Mouse (Mus musculus): ENCODE measurements around the gene B3galt4. TPM values are rescaled to one million over a fixed set of nuclear protein-coding genes. Genes with fewer than 3 reads are reported as not detected.

B3galt4 gene
- total RNA-seq, 1 experiment: 10.3 TPM

GRCm38 (mm10) chr17:33924577-33925283 is 26.6 kb downstream of the B3galt4 start:
- H3K36me3 ChIP-seq (ENCODE audit: control insufficient read depth, insufficient read depth, low read length, poor library complexity, severe bottlenecking): peaks cover 9% of the 10 kb centered on the region; the same call in 1 of the 2 replicates
- in situ Hi-C loops (cut with MboI; ENCODE audit: low sequenced_read_pairs in 2 of 2, unreplicated experiment in 2 of 2): no loop called here
- DNase-seq (ENCODE audit: low read depth, low spot score): no peak
- H3K9ac ChIP-seq (ENCODE audit: insufficient read depth, low read depth, low read length, poor library complexity, severe bottlenecking): no peak overlapping the region; the same call in 1 of the 2 replicates
- peak overlapping the region in 1 of 2 experiments; percentile 28; a peak in 2 of 4 replicates for H3K4me3 ChIP-seq (ENCODE audit: insufficient read depth in 1 of 2, low read depth in 1 of 2, low read length in 2 of 2, poor library complexity in 1 of 2, severe bottlenecking in 1 of 2)
- no peaks in the 10 kb centered on the region for H3K9me3 ChIP-seq (ENCODE audit: control insufficient read depth, insufficient read depth, low read depth, low read length)
- TF ChIP-seq CHD2 (IDR thresholded peaks at IDR 0.05; ENCODE audit: low read depth, low read length) (no peak), ZNF384 (IDR thresholded peaks at IDR 0.05; ENCODE audit: low read depth, low read length) (no peak), ZC3H11A (IDR thresholded peaks at IDR 0.05; ENCODE audit: borderline replicate concordance, low read depth, low read length) (peak; percentile 33; the same call in 1 of the 2 replicates), HCFC1 (IDR thresholded peaks at IDR 0.05; ENCODE audit: borderline replicate concordance, insufficient read depth, low read length) (no peak)
- H3K4me1 ChIP-seq (ENCODE audit: control insufficient read depth in 2 of 2, insufficient read depth in 2 of 2, low read length in 2 of 2, poor library complexity in 1 of 2): peaks cover 0 to 13% of the 10 kb centered on the region in 2 experiments; a peak in 1 of 4 replicates
- no peak overlapping the region for H3K27ac ChIP-seq (ENCODE audit: insufficient read depth, low read depth, low read length, poor library complexity, severe bottlenecking)

GRCm38 (mm10) chr17:33921361-33921760 is 29.9 kb downstream of the B3galt4 start:
- no peak overlapping the region for H3K27ac ChIP-seq (ENCODE audit: insufficient read depth, low read depth, low read length, poor library complexity, severe bottlenecking)

GRCm38 (mm10) chr17:33920282-33921097 is 30.8 kb downstream of the B3galt4 start:
- no peak overlapping the region for H3K27ac ChIP-seq (ENCODE audit: insufficient read depth, low read depth, low read length, poor library complexity, severe bottlenecking)
- H3K4me1 ChIP-seq (ENCODE audit: control insufficient read depth in 2 of 2, insufficient read depth in 2 of 2, low read length in 2 of 2, poor library complexity in 1 of 2): peaks cover 0 to 28% of the 10 kb centered on the region in 2 experiments; a peak in 2 of 4 replicates
- TF ChIP-seq HCFC1 (IDR thresholded peaks at IDR 0.05; ENCODE audit: borderline replicate concordance, insufficient read depth, low read length): 0 out of 2 replicates have a peak, but pooled peaks have one; percentile 40
- TF ChIP-seq ZC3H11A (IDR thresholded peaks at IDR 0.05; ENCODE audit: borderline replicate concordance, low read depth, low read length): no peak
- H3K36me3 ChIP-seq (ENCODE audit: control insufficient read depth, insufficient read depth, low read length, poor library complexity, severe bottlenecking): peaks cover 10% of the 10 kb centered on the region; the same call in 1 of the 2 replicates
- peak; percentile 83 for DNase-seq (ENCODE audit: low read depth, low spot score)
- H3K4me3 ChIP-seq (ENCODE audit: insufficient read depth in 1 of 2, low read depth in 1 of 2, low read length in 2 of 2, poor library complexity in 1 of 2, severe bottlenecking in 1 of 2): peak overlapping the region; percentile 63 to 64
- no peaks in the 10 kb centered on the region for H3K9me3 ChIP-seq (ENCODE audit: control insufficient read depth, insufficient read depth, low read depth, low read length)
- in situ Hi-C loops (cut with MboI; ENCODE audit: low sequenced_read_pairs in 2 of 2, unreplicated experiment in 2 of 2): no loop called here
- H3K9ac ChIP-seq (ENCODE audit: insufficient read depth, low read depth, low read length, poor library complexity, severe bottlenecking): peak overlapping the region; percentile 60

More at GRCm38 (mm10) chr17:33921361-33921760, 29.9 kb downstream of the B3galt4 start:
- no peak for TF ChIP-seq CHD2 (IDR thresholded peaks at IDR 0.05; ENCODE audit: low read depth, low read length)
- no peak for TF ChIP-seq ZC3H11A (IDR thresholded peaks at IDR 0.05; ENCODE audit: borderline replicate concordance, low read depth, low read length)
- TF ChIP-seq ZNF384 (IDR thresholded peaks at IDR 0.05; ENCODE audit: low read depth, low read length): no peak
- no peak for TF ChIP-seq MAFK (IDR thresholded peaks at IDR 0.05; ENCODE audit: insufficient read depth, low read depth, low read length)
- no peak for TF ChIP-seq HCFC1 (IDR thresholded peaks at IDR 0.05; ENCODE audit: borderline replicate concordance, insufficient read depth, low read length)
- H3K9ac ChIP-seq (ENCODE audit: insufficient read depth, low read depth, low read length, poor library complexity, severe bottlenecking): no peak overlapping the region
- in situ Hi-C loops (cut with MboI; ENCODE audit: low sequenced_read_pairs in 2 of 2, unreplicated experiment in 2 of 2): no loop called here
- no peak for DNase-seq (ENCODE audit: low read depth, low spot score)
- H3K36me3 ChIP-seq (ENCODE audit: control insufficient read depth, insufficient read depth, low read length, poor library complexity, severe bottlenecking): peaks cover 15% of the 10 kb centered on the region; the same call in 1 of the 2 replicates
- H3K4me1 ChIP-seq (ENCODE audit: control insufficient read depth in 2 of 2, insufficient read depth in 2 of 2, low read length in 2 of 2, poor library complexity in 1 of 2): peaks cover 0 to 34% of the 10 kb centered on the region in 2 experiments; a peak in 2 of 4 replicates
- no peaks in the 10 kb centered on the region for H3K9me3 ChIP-seq (ENCODE audit: control insufficient read depth, insufficient read depth, low read depth, low read length)
- no peak overlapping the region for H3K4me3 ChIP-seq (ENCODE audit: insufficient read depth in 1 of 2, low read depth in 1 of 2, low read length in 2 of 2, poor library complexity in 1 of 2, severe bottlenecking in 1 of 2)

- Histone ChIP-seq H3K9me3 (ENCODE audit: control insufficient read depth, insufficient read depth, low read depth, low read length) (no peaks in the 10 kb centered on the region), H3K27ac (ENCODE audit: insufficient read depth, low read depth, low read length, poor library complexity, severe bottlenecking) (peak overlapping the region; percentile 15; the same call in 1 of the 2 replicates), H3K4me1 (ENCODE audit: control insufficient read depth in 2 of 2, insufficient read depth in 2 of 2, low read length in 2 of 2, poor library complexity in 1 of 2) (peaks cover 0 to 25% of the 10 kb centered on the region in 2 experiments; a peak in 2 of 4 replicates), H3K36me3 (ENCODE audit: control insufficient read depth, insufficient read depth, low read length, poor library complexity, severe bottlenecking) (peaks cover 12% of the 10 kb centered on the region; the same call in 1 of the 2 replicates), H3K9ac (ENCODE audit: insufficient read depth, low read depth, low read length, poor library complexity, severe bottlenecking) (peak overlapping the region; percentile 60), H3K4me3 (ENCODE audit: insufficient read depth in 1 of 2, low read depth in 1 of 2, low read length in 2 of 2, poor library complexity in 1 of 2, severe bottlenecking in 1 of 2) (peak overlapping the region; percentile 63 to 64)
- in situ Hi-C loops (cut with MboI; ENCODE audit: low sequenced_read_pairs in 2 of 2, unreplicated experiment in 2 of 2): no loop called here
- DNase-seq (ENCODE audit: low read depth, low spot score): no peak
- TF ChIP-seq ZC3H11A (IDR thresholded peaks at IDR 0.05; ENCODE audit: borderline replicate concordance, low read depth, low read length) (no peak), CHD2 (IDR thresholded peaks at IDR 0.05; ENCODE audit: low read depth, low read length) (no peak), ZNF384 (IDR thresholded peaks at IDR 0.05; ENCODE audit: low read depth, low read length) (no peak), HCFC1 (IDR thresholded peaks at IDR 0.05; ENCODE audit: borderline replicate concordance, insufficient read depth, low read length) (no peak), MAFK (IDR thresholded peaks at IDR 0.05; ENCODE audit: insufficient read depth, low read depth, low read length) (no peak)
These were observed 31.7 kb downstream of the B3galt4 start for GRCm38 (mm10) chr17:33919351-33920281.

Measured in ES-E14 (cell line).